Mouse (Mus musculus): ENCODE measurements around the gene Cdr2l.

GRCm38 (mm10) chr11:115359293-115359692 lies 22.4 kb upstream of the Cdr2l start:
- TF ChIP-seq CTCF (IDR thresholded peaks at IDR 0.05; ENCODE audit: low read depth): no peak
- no peak for TF ChIP-seq EP300 (IDR thresholded peaks at IDR 0.05; ENCODE audit: low read depth)

All from liver, embryonic 14.5 days (tissue).